Mouse (Mus musculus): ENCODE data around the gene Slc25a28.

DNA sequence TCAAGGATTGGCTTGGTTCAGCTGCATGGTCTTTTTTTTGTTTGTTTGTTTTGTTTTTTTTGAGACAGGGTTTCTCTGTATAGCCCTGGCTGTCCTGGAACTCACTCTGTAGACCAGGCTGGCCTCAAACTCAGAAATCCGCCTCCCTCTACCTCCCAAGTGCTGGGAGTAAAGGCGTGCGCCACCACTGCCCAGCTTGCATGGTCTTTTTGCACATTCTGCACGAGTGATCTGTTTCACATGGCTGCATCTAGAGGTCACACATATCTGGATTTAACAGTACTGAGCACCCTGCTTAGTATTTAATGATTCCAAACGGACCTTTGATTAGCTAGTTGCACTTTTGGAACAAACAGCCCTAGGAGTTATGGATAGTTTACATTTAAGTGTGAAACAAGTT lies 37.3 kb upstream of the Slc25a28 start:
- TF ChIP-seq POLR2A (IDR thresholded peaks at IDR 0.05; ENCODE audit: control insufficient read depth, extremely low read depth, insufficient read depth, low read length, poor library complexity), result no peak
- TF ChIP-seq CTCF (IDR thresholded peaks at IDR 0.05; ENCODE audit: borderline replicate concordance, control insufficient read depth, extremely low read depth, insufficient read depth, low read length, poor library complexity), result no peak

Data from thymus, adult 2 months (tissue).